Mouse (Mus musculus) embryonic fibroblast, embryonic 13.5 days (primary cell): ENCODE measurements around the gene Magea3. TPM values are rescaled to one million over a fixed set of nuclear protein-coding genes. Genes with fewer than 3 reads are reported as not detected.
"Not testable (repeated sequence)": the region's sequence is repeated elsewhere in the genome, so short reads cannot be mapped to it uniquely, and the experiment has no call there.

Experiments used
- H3K27ac ChIP-seq: 2 replicates; pipeline ENCODE4 v1.5.1; 2012; ENCODE audit warnings: low read length, control low read depth, inconsistent platforms; ENCODE audit not compliant: insufficient read depth
- H3K4me1 ChIP-seq: 2 replicates; pipeline ENCODE4 v1.6.1; 2011; ENCODE audit warnings: low read length; ENCODE audit not compliant: control insufficient read depth, insufficient read depth
- H3K4me3 ChIP-seq: 2 replicates; pipeline ENCODE4 v1.5.1; 2011; ENCODE audit warnings: mild to moderate bottlenecking, control low read depth, low read length; ENCODE audit not compliant: insufficient read depth
- polyA plus RNA-seq: library from polyadenylated mRNA; stranded (reverse); fragments of >200 nt; gene quantifications from 2 replicates; pipeline ENCODE4 v1.2.4, GENCODE M21; 2011; ENCODE audit warnings: low read depth; ENCODE audit not compliant: missing spikeins, insufficient read length

The Magea3 gene
- polyA plus RNA-seq: not detected in 2 replicates

DNA sequence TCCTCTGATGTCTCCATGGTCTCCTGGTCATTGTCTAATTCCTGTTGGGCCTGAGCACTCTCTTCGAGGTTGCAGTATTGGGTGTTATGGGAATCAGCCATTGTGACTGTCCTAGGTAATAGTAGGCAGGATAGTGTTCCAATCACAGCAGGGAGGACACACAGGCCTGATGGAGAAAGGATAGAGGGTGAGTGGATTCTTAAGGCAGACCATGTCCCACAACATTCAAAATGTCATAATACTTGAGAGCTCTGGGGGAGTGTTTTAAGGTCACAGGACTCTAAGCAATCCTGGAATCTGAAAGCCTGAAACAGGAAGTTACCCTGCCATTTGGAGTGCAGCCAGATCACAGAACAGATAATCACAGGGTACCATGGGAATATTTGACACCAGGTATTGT is at the start of gene Magea3:
Gene Magea3 (minus strand): TSS at position 101 of the 400 bp plus-strand sequence.
- not testable (repeated sequence) for H3K4me1 ChIP-seq, H3K4me3 ChIP-seq, H3K27ac ChIP-seq

DNA sequence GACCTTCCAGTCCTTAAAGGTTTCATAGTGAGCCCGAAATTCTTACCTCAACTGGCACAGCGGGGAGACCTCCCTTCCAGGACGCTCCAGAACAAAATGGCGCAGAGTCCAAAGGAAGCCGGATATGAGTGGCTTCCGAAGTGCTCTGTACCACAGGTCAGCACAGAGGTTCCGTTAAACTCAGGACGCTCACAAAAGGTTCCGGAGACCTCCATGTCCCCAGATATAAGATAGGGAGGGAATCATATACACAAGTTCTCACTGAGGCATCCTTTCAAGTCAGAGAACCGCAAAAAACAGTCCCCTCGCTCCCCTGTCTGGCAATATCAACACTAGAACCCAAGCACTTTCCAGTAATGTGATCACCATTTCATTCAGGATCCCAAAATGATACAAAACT is 46.4 kb upstream of the Magea3 start, which contains the start of gene Magea8:
Gene Magea8 (minus strand): TSS at position 101 of the 400 bp plus-strand sequence.
- not testable (repeated sequence) for H3K27ac ChIP-seq, H3K4me3 ChIP-seq, H3K4me1 ChIP-seq

DNA sequence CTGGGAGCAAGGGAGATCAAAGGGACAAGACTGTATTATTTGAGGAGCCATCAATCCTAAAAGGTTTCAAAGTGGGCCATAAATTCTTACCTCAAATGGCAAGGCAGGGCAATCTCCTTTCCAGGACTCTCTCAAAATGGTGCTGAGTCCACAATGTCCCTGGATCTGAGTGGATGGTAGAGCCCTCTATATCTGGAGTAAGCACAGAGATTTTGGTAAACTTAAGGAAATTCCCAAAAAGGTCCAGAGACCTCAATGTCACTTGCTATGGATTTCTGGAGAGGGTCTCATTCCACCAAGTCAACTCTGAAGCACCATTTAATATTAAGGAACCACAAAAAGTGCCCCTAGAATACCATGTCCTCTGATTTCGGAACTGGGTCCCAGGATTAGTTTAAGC is 13.4 kb downstream of the Magea3 start, which contains the start of gene Magea6:
Gene Magea6 (minus strand): TSS at position 101 of the 400 bp plus-strand sequence.
- not testable (repeated sequence) for H3K27ac ChIP-seq

More for the DNA sequence above, 13.4 kb downstream of the Magea3 start, which contains the start of gene Magea6:
- not testable (repeated sequence) for H3K4me3 ChIP-seq, H3K4me1 ChIP-seq

Other genes with a start within 250 kb of the Magea3 start
- gene Cldn34b1, start 59.2 kb downstream of the Magea3 start, polyA plus RNA-seq: not detected in 2 replicates
- not detected in 2 replicates for gene Magea6, start 13.5 kb downstream of the Magea3 start, polyA plus RNA-seq
- gene Magea8, start 46.3 kb upstream of the Magea3 start, polyA plus RNA-seq: not detected in 2 replicates
- gene Magea5, start 113.6 kb upstream of the Magea3 start, polyA plus RNA-seq: not detected in 2 replicates
- gene Magea1, start 140.3 kb upstream of the Magea3 start, polyA plus RNA-seq: not detected in 2 replicates
- gene Magea2, start 144.2 kb upstream of the Magea3 start, polyA plus RNA-seq: not detected in 2 replicates
- gene Cldn34b2, start 178.9 kb upstream of the Magea3 start, polyA plus RNA-seq: not detected in 2 replicates